Mouse (Mus musculus): ENCODE results near the gene Efcab14. TPM values are rescaled to one million over a fixed set of nuclear protein-coding genes. Genes with fewer than 3 reads are reported as not detected.

The Efcab14 gene
- total RNA-seq, 1 experiment from 2014 or later = 85.8 TPM

DNA sequence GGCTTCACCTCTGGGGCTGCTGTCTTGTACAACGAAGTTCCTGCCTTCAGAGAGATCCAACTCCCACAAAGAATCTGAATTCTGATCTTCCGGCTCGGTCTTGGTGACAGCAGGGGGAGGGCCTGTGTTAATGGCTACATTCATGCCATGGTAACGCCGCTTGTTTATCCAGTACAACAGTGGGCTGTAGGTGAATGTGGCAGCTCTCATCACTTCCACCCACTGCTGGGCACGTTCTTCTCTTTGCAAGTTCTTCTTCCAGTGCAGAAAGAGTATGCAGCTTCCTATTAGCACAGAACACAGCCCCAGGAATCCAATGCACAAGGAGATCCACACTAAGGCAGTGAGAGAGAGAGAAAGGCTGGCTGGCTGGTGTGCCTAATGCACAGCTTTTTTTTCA lies 42.7 kb downstream of the Efcab14 start:
- DNase-seq = no peak

DNA sequence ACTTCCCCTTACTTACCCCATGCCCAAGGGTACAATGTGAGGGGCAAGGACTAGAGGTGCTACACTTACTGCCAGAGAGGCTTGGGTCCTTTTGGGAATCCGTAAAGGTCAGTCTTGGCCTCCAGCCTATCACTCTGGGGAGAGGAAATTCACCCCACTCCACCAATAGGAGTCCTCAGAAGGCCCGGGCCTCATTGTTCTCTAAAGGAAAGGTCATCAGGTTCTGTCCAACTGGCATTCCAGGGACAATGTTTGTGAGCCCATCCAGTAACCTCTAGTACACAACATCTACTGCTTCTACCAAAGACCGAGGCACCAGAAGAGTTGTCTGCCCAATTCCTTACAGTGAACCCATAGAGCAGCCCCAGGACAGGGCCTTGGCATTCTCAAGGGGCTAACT lies 43.4 kb downstream of the Efcab14 start, which contains the start of gene Tex38:
Gene Tex38 (minus strand): TSS at position 101 of the 400 bp plus-strand sequence.
- DNase-seq = no peak

DNA sequence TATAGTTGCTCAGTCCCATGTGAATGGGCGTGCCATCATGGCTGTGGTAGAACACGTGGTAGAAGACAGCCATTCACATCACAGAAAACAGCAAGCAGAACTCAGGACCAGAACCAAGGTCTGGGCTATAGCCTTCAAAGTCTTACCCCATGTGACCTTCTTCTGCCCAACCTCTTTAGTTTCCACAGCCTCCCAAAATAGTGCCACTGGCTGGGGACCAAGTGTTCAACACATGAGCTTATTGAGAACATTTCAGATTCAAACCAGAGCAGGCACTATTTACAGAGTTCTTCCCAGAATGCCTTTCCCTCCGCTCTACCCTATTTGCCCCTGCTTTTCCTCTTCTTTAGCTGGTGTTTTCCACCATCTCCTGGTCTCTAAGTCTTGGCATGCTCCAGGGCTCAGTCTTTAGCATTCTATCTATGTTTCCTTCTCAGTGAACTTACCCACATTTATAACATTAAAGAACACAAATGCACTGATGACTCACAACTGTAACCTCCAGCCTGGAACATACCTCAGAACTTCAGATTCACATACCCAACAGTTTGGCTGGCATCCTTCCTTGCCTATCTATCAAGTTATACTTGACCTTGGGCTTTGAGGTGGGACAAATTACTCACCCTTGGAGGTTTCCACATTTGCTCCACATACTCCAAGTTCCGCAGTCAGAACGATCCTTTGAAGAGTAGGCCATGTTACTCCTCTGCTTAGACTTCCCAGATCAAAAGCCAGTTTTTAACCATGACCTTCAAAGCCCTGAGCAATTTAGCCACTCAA lies 44.7 kb downstream of the Efcab14 start:
- no peak for DNase-seq

DNA sequence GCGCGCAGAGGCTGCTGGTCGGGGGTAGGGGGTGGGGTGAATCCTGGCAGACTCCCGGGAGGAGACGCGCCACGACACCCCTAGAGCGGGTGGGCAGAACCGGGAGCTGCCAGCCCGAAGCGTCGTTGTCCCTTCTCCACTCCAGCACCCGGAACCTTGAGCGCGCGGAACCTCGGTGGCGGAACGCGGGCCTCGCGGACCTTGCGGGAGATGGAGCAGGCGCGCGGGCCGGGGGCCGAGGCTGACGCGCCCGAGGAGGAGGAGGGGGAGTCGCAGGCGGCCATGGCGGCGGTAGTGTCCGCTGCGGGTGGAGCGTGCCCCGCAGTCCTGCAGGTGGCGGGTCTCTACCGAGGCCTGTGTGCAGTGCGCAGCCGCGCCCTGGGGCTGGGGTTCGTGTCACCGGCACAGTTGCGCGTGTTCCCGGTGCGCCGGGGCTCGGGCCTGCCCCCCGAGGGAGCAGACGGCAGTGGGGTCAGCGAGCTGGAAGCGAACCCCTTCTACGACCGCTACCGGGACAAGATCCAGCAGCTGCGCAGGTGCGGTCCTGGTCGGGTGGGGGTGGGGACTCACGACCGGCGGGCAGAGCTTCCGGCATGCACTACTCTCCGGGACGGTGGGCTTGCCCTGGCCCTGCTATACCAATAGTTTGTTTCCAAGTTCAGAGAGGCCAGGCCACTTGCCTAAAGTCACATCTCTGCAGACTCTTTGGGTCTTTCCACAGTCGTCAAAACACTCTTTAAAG lies 47.4 kb downstream of the Efcab14 start, which contains the start of gene Atpaf1:
Gene Atpaf1 (plus strand): TSS at position 44 of the 742 bp plus-strand sequence.
- DNase-seq = peak; percentile 77

DNA sequence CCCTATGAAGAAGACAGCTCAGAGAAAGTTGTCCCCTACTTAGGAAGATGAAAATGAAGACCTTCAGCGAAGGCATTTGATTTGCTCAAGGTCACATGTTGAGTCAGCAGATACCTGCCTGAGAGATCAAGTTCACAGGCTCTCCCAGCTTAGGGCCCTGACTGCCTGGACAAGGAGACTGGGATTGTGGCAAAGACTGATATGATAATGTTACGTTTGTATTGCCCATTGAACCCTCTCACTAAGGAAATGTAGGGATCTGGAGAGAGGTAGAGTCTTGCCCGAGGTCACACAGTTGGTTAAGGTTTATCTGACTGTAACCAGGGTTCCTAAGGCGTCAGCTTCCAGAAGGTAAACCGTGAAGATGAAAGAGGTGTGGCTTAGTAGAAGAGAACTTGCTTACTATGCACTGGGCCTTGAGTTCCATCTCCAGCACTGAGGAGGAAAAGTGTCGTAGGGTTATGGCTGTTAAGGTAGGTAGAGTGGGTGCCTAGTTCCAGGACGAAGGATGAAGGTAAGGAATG lies 48.0 kb downstream of the Efcab14 start:
- DNase-seq = no peak

DNA sequence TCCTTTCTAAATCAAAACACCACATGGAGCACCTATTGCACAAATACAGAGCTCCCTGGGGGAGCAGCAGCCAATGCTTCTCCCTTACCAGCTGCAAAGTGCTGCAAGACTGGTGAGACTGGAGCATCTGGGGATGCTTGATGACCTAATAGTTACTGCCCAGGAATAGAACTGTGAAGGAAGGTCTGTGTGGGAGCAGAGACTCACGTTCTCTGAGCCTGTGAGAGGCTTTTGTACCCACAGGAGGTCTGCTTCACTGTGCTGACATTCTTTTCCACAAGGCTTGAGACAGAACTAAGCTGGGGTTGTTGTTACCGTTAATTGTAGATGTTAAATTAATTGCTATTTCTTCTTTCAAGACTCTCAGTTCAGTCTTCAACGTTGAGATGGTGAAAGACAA lies 53.3 kb downstream of the Efcab14 start:
- no peak for DNase-seq

DNA sequence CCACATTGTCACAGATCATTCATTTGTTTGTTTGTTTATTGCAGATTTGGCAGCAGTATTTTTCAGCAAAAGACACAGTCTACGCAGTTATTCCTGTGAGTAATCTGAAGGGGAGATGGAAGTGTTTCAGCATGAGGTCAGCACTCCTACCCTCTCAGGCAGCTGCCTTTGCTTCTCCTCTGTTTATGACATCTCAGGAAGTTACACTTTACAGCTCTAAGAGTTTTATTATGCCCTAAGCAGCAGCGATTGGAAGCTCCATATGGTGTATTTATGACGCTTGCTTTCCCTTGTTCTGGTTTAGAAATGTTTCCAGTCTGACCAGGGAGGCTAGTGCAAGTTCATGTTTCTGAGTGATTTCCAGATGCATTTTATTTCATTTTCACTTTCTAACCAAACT lies 57.8 kb downstream of the Efcab14 start:
- no peak for DNase-seq

DNA sequence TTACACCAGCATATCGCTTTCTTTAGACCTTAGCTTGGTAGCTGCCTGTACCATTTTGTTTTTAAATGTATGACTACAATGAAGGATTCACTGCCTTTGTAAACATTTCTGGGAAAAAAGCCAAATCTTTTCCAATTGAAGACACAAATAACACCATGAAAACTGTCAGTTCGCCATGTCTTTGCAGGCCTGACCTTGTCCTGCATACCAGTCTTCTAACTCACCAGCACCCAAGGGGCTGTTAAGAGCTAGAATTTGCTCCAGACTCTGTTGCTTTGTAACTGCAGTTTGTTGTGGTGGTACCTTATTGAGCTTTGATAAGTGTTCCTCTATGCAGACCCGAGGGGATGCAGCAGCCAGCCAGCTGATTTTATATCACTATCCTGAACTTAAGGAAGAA lies 62.4 kb downstream of the Efcab14 start:
- no peak for DNase-seq

DNA sequence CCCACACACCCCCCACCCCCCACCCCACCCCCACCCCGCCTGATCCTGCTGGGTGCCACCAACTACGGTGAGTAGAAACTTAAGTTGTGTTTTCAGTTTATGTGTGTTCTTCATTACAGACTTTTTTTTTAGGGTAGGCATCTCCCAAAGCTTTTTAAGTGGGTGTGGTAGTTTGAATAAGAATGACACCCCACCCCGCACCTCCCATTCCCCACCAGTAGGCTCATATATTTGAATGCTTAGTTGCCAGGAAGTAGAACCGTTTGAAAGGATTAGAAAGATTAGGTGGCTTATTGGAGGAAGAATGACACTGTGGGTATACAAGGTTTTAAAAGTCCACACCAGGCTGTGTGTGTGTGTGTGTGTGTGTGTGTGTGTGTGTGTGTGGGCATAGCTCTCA lies 74.8 kb downstream of the Efcab14 start:
- no peak for DNase-seq

DNA sequence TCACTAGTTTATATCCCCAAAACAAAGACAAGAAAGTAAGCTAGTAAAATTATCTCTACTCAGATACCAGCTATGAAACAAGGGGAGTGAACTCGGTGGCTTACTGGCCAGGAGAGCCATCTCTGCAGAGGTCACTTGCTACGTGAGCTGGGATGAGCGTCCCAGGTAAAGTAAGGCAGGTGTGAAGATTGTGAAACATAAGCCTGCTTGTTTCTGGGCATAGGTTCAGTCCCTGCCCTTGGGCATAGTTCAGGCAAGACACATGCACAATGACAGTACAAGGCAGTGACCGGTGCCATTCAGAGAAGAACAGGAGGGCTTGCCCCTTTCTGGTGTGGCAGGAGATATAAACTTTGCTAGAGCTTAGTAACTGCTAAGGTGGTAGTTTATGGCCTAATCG lies 78.1 kb downstream of the Efcab14 start:
- DNase-seq = no peak

DNA sequence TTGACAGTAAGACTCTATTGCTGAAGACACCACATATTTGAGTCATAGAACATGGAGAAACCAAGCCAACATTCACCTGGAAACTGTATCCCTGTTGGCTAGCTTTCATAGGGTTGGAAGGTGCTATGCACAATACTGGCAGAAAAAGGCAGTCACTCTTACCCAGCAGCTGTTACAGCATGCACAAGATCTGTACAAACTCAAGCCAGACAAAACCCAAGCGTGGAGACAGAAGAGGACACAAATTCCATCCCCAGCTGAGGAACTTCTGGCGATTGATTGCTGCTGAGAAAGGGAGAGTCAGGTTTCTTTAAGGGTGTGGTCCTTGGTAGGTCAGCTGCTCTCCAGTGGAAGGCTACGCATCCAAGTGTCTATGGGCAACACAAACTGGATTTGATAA lies 82.7 kb downstream of the Efcab14 start:
- DNase-seq = no peak

DNA sequence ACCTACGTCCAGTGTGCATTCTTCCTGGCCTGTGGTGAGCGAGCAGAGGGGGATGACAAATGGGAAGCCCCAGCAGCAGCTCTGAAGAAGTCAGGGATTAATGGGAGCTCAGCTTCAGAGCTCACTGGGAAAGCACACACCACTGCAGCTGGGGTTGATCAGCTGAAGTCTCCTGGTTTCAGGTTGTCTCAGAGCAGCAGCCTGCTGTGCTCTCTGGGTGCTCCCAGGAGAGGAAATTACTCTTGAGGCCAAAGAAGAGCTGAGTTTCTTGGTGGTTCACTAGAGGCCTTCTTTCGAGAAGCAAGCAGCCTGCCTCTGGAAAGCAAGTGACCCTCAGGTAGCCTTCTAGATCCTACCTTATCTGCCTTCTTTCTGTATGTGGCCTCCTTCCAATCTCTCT lies 83.4 kb downstream of the Efcab14 start:
- DNase-seq = no peak

DNA sequence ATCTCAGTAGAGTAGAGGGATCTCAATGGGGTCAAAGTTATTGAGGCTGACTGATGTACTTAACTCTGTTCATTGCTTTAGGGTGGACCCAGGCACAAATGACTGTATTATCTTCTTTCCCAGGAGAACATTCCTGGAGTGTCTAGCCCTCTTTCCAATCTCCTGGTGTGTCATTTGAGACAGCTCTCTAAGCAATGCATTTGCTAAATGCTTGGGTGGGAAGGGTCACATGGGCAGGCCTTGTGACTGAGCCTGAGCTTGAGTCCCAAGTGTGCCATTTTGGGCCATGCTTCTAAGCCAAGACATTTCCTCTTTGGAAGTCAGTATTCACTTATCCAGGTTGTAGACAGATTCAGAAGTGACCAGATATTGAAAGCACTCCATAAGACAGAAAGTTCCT lies 83.9 kb downstream of the Efcab14 start:
- DNase-seq = no peak

DNA sequence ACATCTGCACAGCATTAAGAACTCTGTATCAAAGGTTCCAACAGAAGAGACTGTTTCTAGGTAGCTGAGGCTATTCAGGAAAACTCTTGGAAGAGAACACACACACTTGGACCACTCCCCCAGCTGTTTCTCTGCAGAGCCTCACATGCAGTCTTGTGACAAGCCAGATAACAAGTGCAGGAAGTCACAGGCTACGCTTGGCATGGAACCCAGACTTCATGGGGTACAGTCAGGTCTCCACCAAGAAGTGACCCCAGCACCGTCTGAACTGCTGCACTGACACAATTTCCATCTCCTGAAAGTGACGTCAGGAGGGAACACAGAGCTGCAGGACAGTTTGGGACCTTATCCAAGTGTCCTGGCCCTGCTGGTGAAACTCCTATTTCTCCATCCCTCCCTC lies 84.4 kb downstream of the Efcab14 start:
- DNase-seq = no peak

DNA sequence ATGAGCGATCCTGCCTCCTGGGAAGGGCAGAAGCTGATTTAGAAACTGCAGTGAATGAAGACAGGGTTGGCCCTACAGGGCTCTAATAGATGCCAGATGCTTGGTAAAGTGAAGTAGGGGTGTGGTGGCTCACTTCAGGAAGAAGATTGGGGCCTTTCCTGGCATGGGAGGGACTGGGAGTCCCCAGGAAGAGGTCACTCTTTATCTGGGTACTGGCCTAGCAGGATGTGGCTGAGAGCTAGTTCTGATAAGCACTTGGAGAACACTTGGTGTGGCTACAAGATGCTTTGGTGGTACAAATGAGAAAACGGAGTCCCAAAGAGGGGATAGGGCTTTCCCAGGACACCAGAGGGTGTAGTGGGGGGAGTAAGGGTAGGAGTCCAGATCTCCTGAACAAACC lies 86.6 kb downstream of the Efcab14 start:
- DNase-seq = no peak

DNA sequence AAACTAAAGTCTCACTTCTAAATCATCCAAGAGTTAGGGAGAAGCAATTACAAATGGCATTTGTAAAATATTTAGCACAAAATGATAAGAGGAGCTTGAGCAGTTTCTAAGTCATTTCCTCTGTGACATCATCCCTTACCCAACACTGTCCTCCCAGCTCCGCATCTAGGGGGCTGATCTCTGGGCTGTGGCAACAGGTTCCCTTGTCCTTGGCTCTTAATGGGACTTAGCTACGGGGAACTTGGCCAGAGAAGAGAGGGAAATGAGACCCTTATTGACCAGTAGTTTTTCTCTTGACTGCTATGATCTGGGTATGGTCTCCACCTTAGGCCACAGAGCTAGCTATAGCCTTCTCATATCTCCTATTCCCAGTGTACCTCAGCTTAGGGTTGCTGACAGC lies 87.7 kb downstream of the Efcab14 start:
- DNase-seq = no peak

Other genes starting within 250 kb of the Efcab14 start
- gene Cyp4a14, start 241.6 kb upstream of the Efcab14 start, total RNA-seq (2021) = 2.7 TPM in 1 of 2 replicates, not detected in the other
- 2.0 TPM in 1 of 2 replicates, not detected in the other for gene Cyp4a10, start 219.5 kb upstream of the Efcab14 start, total RNA-seq (2021)
- 0.43 TPM in 1 of 2 replicates, not detected in the other for gene Cyp4a31, start 174.1 kb upstream of the Efcab14 start, total RNA-seq (2021)
- gene Cyp4a32, start 136.8 kb upstream of the Efcab14 start, total RNA-seq (2021) = 1.3 TPM in 1 of 2 replicates, not detected in the other
- gene Cyp4b1, start 90.0 kb upstream of the Efcab14 start, total RNA-seq (2021) = 22.6 and 30.8 TPM in 2 replicates
- gene Tex38, start 43.3 kb downstream of the Efcab14 start, total RNA-seq (2021) = 2.2 and 3.7 TPM in 2 replicates
- gene Atpaf1, start 47.1 kb downstream of the Efcab14 start, total RNA-seq (2021) = 42.4 and 59.4 TPM in 2 replicates
- 12.0 and 18.9 TPM in 2 replicates for gene Mob3c, start 90.3 kb downstream of the Efcab14 start, total RNA-seq (2021)
- gene Mknk1, start 101.5 kb downstream of the Efcab14 start, total RNA-seq (2021) = 53.9 and 62.4 TPM in 2 replicates
- not detected in 2 replicates for gene Kncn, start 146.7 kb downstream of the Efcab14 start, total RNA-seq (2021)
- gene 6430628N08Rik, start 152.9 kb downstream of the Efcab14 start, total RNA-seq (2021) = not detected in 2 replicates
- not detected in 2 replicates for gene Dmbx1, start 202.2 kb downstream of the Efcab14 start, total RNA-seq (2021)